Mouse (Mus musculus): Measurements from ENCODE around the gene Myrip. TPM values are rescaled to one million over a fixed set of nuclear protein-coding genes. Genes with fewer than 3 reads are reported as not detected.

Myrip gene
- polyA plus RNA-seq, 1 experiment from 2014 or later = 0.83 TPM

- Histone ChIP-seq H3K36me3 (peaks cover 24% of the 10 kb centered on the region), H3K4me1 (peaks cover 14% of the 10 kb centered on the region), H3K4me3 (peak overlapping the region; percentile 99; the same call in 1 of the 2 replicates), H3K27me3 (no peaks in the 10 kb centered on the region), H3K27ac (no peak overlapping the region), H3K9ac (no peak overlapping the region), H3K9me3 (no peaks in the 10 kb centered on the region), H3K4me2 (replicated peaks) (peak overlapping the region; percentile 94)
- WGBS = 82% methylated on average over 3 of the region's 3 CpGs
- no peak for ATAC-seq (ENCODE audit: insufficient number of reproducible peaks, insufficient read depth, low FRiP score, low TSS enrichment)
Measured at GRCm38 (mm10) chr9:120491509-120491908, 190.2 kb downstream of the Myrip start.

- Histone ChIP-seq H3K27ac (peak within 1 kb of the TSS; percentile 93), H3K36me3 (peaks cover 24% of the 10 kb centered on the region), H3K9me3 (no peaks in the 10 kb centered on the region), H3K4me2 (replicated peaks) (peak within 1 kb of the TSS; percentile 94), H3K4me1 (peaks cover 14% of the 10 kb centered on the region), H3K4me3 (peak within 1 kb of the TSS; percentile 99), H3K9ac (peak within 1 kb of the TSS; percentile 99), H3K27me3 (no peaks in the 10 kb centered on the region)
- peak; percentile 0; the same call in 1 of the 2 replicates for ATAC-seq (ENCODE audit: insufficient number of reproducible peaks, insufficient read depth, low FRiP score, low TSS enrichment)
- 4% methylated on average over 19 of the region's 19 CpGs for WGBS
Measured at GRCm38 (mm10) chr9:120492010-120492399, 190.7 kb downstream of the Myrip start, which contains the start of gene Eif1b. Gene Eif1b, plus strand, starts transcription at chr9:120492232.

- Histone ChIP-seq H3K27me3 (no peaks in the 10 kb centered on the region), H3K4me1 (peaks cover 14% of the 10 kb centered on the region), H3K27ac (peak overlapping the region; percentile 93), H3K4me2 (replicated peaks) (peak overlapping the region; percentile 94), H3K9ac (peak overlapping the region; percentile 99), H3K9me3 (no peaks in the 10 kb centered on the region), H3K36me3 (peaks cover 24% of the 10 kb centered on the region), H3K4me3 (peak overlapping the region; percentile 99)
- WGBS = under 1% methylated on average over 87 of the region's 97 CpGs
- peak; percentile 68 for ATAC-seq (ENCODE audit: insufficient number of reproducible peaks, insufficient read depth, low FRiP score, low TSS enrichment)
Measured at GRCm38 (mm10) chr9:120492400-120493351, 191.4 kb downstream of the Myrip start.

GRCm38 (mm10) chr9:120493781-120494180 is 192.5 kb downstream of the Myrip start:
- Histone ChIP-seq H3K4me1 (peaks cover 14% of the 10 kb centered on the region), H3K27me3 (no peaks in the 10 kb centered on the region), H3K36me3 (peaks cover 24% of the 10 kb centered on the region), H3K9me3 (no peaks in the 10 kb centered on the region), H3K4me3 (peak overlapping the region; percentile 99), H3K9ac (peak overlapping the region; percentile 99), H3K27ac (peak overlapping the region; percentile 93), H3K4me2 (replicated peaks) (peak overlapping the region; percentile 94)
- ATAC-seq (ENCODE audit: insufficient number of reproducible peaks, insufficient read depth, low FRiP score, low TSS enrichment) = no peak
- WGBS = 72% methylated on average over 12 of the region's 12 CpGs

GRCm38 (mm10) chr9:120496691-120497090 is 195.4 kb downstream of the Myrip start:
- H3K4me1 ChIP-seq = peaks cover 14% of the 10 kb centered on the region
- no peak overlapping the region for H3K4me3 ChIP-seq
- no peak overlapping the region for H3K9ac ChIP-seq
- no peaks in the 10 kb centered on the region for H3K27me3 ChIP-seq
- no peak for ATAC-seq (ENCODE audit: insufficient number of reproducible peaks, insufficient read depth, low FRiP score, low TSS enrichment)
- H3K36me3 ChIP-seq = peaks cover 24% of the 10 kb centered on the region
- no peaks in the 10 kb centered on the region for H3K9me3 ChIP-seq
- H3K27ac ChIP-seq = 0 out of 2 replicates have a peak overlapping the region, but pooled peaks have one; percentile 11
- no peak overlapping the region for H3K4me2 ChIP-seq (replicated peaks)
- 7% methylated on average over 3 of the region's 3 CpGs for WGBS

GRCm38 (mm10) chr9:120497983-120498382 is 196.7 kb downstream of the Myrip start:
- Histone ChIP-seq H3K4me1 (peaks cover 14% of the 10 kb centered on the region), H3K4me2 (replicated peaks) (no peak overlapping the region), H3K9me3 (no peaks in the 10 kb centered on the region), H3K4me3 (no peak overlapping the region), H3K27me3 (no peaks in the 10 kb centered on the region), H3K9ac (no peak overlapping the region), H3K27ac (no peak overlapping the region), H3K36me3 (peaks cover 24% of the 10 kb centered on the region)
- no peak for ATAC-seq (ENCODE audit: insufficient number of reproducible peaks, insufficient read depth, low FRiP score, low TSS enrichment)
- WGBS = 81% methylated on average over 5 of the region's 5 CpGs

- Histone ChIP-seq H3K4me2 (replicated peaks) (no peak overlapping the region), H3K9ac (no peak overlapping the region), H3K9me3 (no peaks in the 10 kb centered on the region), H3K4me3 (no peak overlapping the region), H3K27me3 (no peaks in the 10 kb centered on the region), H3K4me1 (no peaks in the 10 kb centered on the region), H3K27ac (no peak overlapping the region), H3K36me3 (no peaks in the 10 kb centered on the region; the same call in 1 of the 2 replicates)
- no peak for ATAC-seq (ENCODE audit: insufficient number of reproducible peaks, insufficient read depth, low FRiP score, low TSS enrichment)
- WGBS = 39% methylated on average over 10 of the region's 10 CpGs
Measured at GRCm38 (mm10) chr9:120501191-120501902, 200.0 kb downstream of the Myrip start.

GRCm38 (mm10) chr9:120502013-120502412 is 200.7 kb downstream of the Myrip start:
- H3K9ac ChIP-seq = no peak overlapping the region
- ATAC-seq (ENCODE audit: insufficient number of reproducible peaks, insufficient read depth, low FRiP score, low TSS enrichment) = no peak
- H3K27ac ChIP-seq = no peak overlapping the region
- 0 out of 2 replicates have a peak, but pooled peaks cover 4% of the 10 kb centered on the region for H3K9me3 ChIP-seq
- no peaks in the 10 kb centered on the region for H3K36me3 ChIP-seq
- no peak overlapping the region; the same call in 1 of the 2 replicates for H3K4me3 ChIP-seq
- H3K4me2 ChIP-seq (replicated peaks) = no peak overlapping the region
- WGBS = 7% methylated on average over 8 of the region's 8 CpGs
- no peaks in the 10 kb centered on the region for H3K4me1 ChIP-seq
- no peaks in the 10 kb centered on the region for H3K27me3 ChIP-seq

GRCm38 (mm10) chr9:120504423-120504822 is 203.1 kb downstream of the Myrip start:
- Histone ChIP-seq H3K36me3 (no peaks in the 10 kb centered on the region), H3K4me2 (replicated peaks) (no peak overlapping the region), H3K9me3 (0 out of 2 replicates have a peak, but pooled peaks cover 4% of the 10 kb centered on the region), H3K9ac (no peak overlapping the region), H3K27me3 (no peaks in the 10 kb centered on the region), H3K4me3 (no peak overlapping the region), H3K4me1 (no peaks in the 10 kb centered on the region), H3K27ac (no peak overlapping the region)
- ATAC-seq (ENCODE audit: insufficient number of reproducible peaks, insufficient read depth, low FRiP score, low TSS enrichment) = no peak
- 83% methylated on average over 2 of the region's 2 CpGs for WGBS

- WGBS = 75% methylated on average over 3 of the region's 3 CpGs
- no peak for ATAC-seq (ENCODE audit: insufficient number of reproducible peaks, insufficient read depth, low FRiP score, low TSS enrichment)
- Histone ChIP-seq H3K27me3 (no peaks in the 10 kb centered on the region), H3K27ac (no peak overlapping the region), H3K9me3 (0 out of 2 replicates have a peak, but pooled peaks cover 3% of the 10 kb centered on the region), H3K9ac (no peak overlapping the region), H3K4me1 (no peaks in the 10 kb centered on the region), H3K36me3 (no peaks in the 10 kb centered on the region), H3K4me2 (replicated peaks) (no peak overlapping the region), H3K4me3 (no peak overlapping the region)
Measured at GRCm38 (mm10) chr9:120511781-120512180, 210.5 kb downstream of the Myrip start.

- no peak overlapping the region for H3K4me3 ChIP-seq
- no peaks in the 10 kb centered on the region for H3K27me3 ChIP-seq
- H3K4me1 ChIP-seq = no peaks in the 10 kb centered on the region
- H3K36me3 ChIP-seq = no peaks in the 10 kb centered on the region
- no peak for ATAC-seq (ENCODE audit: insufficient number of reproducible peaks, insufficient read depth, low FRiP score, low TSS enrichment)
- no peak overlapping the region for H3K4me2 ChIP-seq (replicated peaks)
- 79% methylated on average over 8 of the region's 8 CpGs for WGBS
- H3K9me3 ChIP-seq = no peaks in the 10 kb centered on the region
- H3K9ac ChIP-seq = no peak overlapping the region
- no peak overlapping the region for H3K27ac ChIP-seq
Measured at GRCm38 (mm10) chr9:120516720-120517119, 215.4 kb downstream of the Myrip start.
